Mouse (Mus musculus) erythroid progenitor cell, adult 5-6 weeks (primary cell): ENCODE results near the gene Hmgn2. TPM values are rescaled to one million over a fixed set of nuclear protein-coding genes. Genes with fewer than 3 reads are reported as not detected.

Experiments used
- ATAC-seq: replicated peaks from 2 replicates; pipeline ENCODE4 v1.8.0; 2016; ENCODE audit warnings: moderate number of reproducible peaks, mild to moderate bottlenecking, moderate TSS enrichment, inconsistent platforms; ENCODE audit not compliant: poor library complexity, low FRiP score, severe bottlenecking
- total RNA-seq, 2 experiments: library from RNA; stranded (forward) in 1 of 2; stranded (reverse) in 1 of 2; fragments of 150-400 nt in 1 of 2; fragments of 186-747, 209-891 nt in 1 of 2; gene quantifications; 2 replicates each; pipeline versions ENCODE4 v1.2.3 to v1.2.4; 2015 to 2017; ENCODE audit warnings: low replicate concordance in 2 of 2

Gene Hmgn2
- total RNA-seq, 2 experiments from 2014 or later: 532 to 1,086 TPM

DNA sequence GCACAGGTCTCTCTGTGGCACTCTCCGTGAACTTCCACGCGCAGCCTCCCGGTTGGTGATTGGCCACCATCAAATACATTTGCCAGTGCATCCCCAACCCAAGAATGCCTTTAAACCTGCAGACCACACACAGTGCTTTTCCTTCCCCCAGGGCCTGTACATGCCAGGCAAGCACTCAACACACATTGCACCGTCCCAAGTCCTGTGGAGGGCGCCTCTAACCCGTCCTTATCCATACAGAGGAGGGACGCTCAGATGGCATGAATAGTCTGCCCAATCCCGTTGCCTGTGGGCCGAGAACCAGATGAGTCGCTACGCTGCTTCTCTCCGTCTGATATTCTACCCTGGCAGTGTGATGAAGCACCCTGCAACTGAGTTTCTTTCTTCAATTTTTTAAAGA is 14.5 kb upstream of the Hmgn2 start:
- no peak for ATAC-seq

DNA sequence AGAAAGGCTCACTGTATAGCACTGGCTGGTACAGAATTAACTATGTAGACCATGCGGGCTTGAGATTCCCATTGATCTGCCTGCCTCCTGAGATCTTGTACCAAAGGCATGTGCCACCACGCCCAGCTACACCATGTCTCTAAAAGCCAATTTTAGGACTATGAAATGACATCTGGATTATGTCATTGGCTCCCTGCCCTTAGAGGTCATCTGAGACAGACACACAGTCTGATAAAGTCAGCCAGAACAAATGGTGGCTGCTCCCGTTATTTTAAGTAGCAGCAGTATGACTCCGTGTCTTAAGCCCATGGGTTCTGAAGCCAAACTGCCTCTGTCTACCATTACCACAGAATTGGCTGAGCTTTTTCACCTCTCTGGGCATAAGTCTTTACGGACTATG is 12.0 kb upstream of the Hmgn2 start:
- ATAC-seq: no peak

DNA sequence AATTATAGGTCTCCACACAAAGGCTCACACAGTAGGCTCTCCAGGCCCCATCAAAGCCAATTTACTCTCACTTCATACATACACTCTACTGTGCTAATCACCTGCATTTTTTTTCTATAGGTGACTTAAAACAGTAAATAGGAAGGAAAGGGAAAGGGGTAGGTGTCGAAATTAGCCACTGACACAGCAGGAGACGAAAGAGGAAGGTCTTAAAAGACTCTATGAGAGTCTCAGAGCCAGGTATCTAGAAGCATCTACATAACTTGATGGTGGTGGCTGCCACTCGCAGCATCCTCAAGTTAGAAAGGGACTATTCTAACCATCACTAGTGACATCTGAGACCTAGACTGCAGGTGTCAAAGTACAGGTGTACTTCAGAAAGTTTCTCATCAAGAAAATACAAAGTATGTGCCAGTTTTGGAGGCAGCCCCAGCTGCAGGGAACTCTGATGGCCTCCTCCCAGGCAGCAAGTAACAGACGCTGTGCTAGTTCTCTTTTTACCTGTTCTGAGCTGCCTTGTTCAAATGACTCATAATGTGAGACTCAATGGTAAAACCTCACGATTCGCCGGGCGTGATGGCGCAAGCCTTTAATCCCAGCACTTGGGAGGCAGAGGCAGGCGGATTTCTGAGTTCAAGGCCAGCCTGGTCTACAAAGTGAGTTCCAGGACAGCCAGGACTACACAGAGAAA is 9.7 kb upstream of the Hmgn2 start:
- no peak for ATAC-seq

DNA sequence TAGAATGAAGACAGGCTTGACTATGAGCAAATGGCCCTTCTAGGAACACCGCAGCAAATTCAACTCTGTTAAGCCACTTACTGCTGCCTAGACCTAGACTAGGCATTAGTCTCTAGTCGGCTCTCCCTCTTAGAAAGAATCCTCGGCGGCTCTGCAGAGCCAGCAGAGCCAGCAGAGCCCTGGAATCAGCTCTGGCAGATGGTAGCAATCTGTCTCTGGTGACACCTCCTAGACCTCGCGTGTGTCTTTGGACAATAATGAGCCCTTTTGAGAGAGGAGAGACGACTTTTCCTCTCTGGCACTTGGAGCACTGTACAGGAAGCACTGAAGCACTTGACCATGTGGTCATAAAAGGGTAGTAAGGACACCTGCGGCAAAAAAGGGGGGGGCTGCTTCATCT is 3.3 kb upstream of the Hmgn2 start:
- ATAC-seq: no peak

DNA sequence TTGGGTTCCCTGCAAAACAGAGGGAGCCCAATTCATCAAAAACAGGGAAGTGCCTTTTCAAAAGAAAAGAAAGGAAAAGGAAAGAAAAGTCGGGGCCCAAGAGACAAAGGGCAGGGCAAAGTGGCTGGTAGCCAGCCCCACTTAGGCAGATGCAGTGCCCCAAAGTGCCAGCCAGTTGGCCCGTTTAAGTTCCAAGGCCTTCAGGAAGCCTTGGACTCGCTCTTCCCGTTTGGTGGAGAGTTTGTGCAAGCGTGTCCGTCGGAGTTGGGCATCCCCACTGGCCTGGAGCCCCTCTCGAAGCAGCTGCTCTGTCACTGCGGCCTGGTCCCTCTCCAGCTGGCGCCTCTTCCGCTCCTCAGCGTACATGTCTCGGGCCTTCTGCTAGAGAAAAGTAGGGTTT is 2.4 kb upstream of the Hmgn2 start:
- ATAC-seq: no peak

DNA sequence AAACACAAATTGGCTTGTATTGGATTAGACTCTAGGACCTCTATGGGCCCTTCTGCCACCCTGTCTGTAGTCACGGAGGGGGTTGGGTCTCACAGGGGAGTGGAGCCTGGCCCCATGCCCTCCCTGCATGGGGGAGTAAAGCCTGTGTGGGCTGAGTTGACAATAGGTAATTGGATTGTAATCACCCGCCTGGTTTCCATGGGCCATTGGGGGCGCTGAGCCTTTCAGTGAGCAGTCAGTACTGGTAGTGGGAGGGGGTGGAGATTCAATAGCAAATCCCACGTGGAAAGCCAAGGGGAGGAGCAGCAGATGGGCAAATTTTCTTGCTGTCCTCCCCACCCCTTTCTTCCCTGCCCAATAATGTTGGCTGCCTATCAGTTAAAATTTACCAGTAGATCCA is 1.7 kb upstream of the Hmgn2 start:
- no peak for ATAC-seq

DNA sequence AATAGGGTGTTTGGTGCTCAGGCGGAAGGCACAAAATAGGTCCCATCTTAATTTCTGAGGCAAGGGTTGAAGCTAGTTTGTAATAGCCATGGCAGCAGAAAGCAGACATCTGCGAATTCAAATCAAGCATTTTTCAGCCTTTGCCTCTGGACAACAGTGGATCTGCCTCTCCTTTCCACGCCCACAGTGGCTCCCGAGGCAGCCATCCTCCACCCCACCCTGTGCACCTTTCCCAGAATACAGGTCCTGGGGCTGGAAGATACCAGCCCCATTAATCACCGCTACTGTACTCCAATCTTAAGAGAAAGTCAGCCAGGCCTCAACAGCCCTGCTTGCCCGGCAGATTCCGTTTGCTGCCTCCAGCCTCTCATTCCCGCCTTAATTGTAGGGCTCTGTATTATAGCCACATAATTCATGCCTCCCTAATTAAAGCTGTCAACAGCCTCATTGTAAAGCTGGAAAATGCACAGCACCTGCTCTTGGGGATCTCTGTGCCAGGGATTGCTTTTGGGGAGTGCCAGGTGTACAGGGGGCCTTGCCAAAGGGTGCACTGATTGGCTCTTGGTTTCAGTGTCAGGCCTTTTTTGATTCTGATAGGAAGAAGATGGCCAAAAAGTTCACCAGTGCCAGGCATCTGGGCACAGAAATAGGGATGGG is 792 bp upstream of the Hmgn2 start:
- ATAC-seq: no peak

DNA sequence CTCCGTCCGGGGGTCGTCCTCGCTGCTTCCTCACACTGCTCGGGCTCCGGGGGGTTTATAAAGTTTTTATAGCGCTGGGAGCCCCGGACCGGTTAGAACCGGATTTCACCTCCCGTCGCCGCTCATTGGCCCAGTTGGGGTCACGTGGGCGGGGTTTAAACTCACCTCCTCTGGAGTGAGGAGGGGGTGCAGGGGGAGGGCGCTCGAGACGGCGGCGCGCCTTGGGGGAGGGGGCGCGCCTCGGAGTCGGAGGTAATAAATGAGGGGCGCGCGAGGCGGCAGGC is 642 bp downstream of the Hmgn2 start:
- peak; percentile 58 for ATAC-seq

DNA sequence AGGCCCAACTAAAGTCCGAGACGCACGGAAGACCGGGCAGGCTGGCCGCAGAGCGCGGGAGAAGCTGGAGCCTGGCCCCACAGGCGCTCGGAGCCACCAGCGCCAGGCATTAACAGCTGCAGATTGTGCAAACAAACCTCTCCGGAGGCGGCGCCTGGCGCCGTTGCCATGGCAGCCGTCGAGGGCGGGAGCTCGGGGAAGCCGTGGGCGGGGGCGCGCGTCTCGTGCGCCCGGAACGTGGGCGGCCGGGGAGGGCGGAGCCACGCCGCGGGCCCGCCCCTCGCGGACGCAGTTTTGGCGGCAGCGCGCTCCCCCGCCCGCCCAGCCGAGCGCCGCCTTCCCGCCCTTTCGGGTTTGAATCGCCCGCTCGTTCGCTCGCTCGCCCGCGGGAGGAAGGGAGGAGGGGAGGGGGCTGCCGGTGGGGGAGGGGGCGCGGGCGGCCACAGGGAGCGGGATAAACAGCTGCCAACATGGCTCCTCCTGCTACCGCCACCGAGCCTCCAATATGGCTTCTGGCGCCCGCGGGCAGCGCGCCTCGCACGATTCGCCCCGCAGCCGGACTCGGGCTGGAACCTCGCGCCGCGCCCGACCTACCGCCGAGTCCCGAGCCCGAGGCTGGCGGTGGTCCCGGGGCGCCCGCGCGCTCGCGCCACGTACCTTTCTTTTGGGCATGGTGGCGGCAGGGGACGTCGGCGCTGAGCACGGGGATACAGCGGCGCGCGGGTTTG is 1.1 kb downstream of the Hmgn2 start:
- ATAC-seq: peak; percentile 87

DNA sequence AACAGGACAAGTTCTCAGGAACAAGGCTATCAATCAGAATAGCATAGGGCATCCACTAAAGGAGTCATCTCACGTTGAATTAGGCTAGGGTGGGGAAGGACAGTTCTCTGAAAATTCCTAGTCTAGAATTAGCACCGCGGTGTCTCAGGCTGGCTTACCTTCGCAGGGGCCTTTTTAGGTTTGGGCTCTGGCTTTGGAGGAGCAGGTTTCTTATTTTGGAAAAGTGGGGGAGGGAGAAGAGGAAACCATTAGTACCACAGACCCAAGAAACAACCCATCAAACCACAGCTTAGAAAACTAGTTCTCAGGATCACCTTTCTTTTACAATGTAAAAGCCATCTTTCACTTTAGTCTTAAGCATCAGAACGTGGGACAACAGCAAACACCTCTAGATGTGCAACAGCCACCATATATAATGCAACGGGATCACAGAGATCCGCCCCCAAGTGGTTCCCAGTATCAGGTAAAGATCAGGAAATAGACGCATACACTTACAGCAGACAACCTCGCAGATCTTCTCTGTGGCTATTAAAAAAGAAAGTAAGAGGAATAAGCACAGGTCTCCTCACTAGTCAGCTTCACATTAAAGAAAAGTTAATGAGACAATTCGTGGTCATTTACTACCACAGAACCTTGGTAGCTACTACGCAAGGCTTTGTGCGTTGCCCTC is 2.0 kb downstream of the Hmgn2 start:
- ATAC-seq: no peak

DNA sequence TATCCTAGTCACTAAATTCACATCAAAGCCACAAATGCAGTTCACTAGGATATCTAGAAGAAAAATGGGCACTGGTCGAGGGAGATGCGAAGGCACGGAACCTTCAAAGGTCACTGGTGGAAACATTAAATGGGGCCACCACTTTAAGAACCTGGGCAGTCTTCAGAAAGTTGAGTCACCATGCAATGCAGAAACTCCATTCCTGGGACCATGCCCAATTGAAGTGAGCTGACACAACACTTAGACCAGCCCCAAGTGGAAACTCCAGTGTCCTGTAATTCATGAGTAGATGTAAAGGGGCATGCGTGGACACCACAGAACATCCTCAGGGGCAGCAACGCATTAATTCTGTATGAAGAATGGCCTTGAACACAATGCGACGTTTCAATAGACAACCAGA is 5.9 kb downstream of the Hmgn2 start:
- ATAC-seq: no peak

DNA sequence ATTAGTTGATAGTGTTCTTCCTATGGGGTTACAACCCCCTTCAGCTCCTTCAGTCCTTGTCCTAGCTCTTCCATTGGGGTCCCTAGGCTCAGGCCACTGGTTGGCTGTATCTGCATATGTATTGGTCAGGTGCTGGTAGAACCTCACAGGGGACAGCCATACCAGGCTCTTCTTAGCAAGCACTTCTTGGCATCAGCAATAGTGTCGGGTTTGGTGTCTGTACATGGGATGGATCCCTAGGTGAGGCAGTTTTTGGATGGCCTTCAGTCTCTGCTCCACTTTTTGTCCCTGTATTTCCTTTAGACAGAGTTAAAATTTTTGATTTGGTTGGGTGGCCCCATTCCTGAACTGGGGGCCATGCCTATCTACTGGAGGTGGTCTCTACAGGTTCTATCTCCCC is 9.6 kb downstream of the Hmgn2 start:
- no peak for ATAC-seq

DNA sequence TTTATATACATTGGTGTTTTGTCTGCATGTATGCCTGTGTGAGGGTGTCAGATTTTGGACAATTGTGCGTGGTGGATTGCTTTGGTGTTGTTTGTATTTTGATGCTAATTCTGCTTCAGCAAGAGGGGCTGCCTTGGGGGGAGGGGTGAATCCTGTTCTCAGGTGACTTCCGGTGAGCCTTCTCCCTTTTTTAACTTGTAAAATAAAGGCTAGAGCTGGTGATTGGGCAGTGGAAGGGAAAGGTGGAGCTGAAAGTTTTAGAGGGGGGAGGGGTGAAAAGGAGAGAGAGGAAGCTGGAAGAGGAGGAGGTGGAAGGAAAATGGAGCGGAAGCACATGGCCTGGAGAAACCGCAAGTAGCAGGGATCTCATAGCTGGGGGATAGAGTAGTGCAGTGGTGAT is 12.1 kb downstream of the Hmgn2 start:
- ATAC-seq: no peak

DNA sequence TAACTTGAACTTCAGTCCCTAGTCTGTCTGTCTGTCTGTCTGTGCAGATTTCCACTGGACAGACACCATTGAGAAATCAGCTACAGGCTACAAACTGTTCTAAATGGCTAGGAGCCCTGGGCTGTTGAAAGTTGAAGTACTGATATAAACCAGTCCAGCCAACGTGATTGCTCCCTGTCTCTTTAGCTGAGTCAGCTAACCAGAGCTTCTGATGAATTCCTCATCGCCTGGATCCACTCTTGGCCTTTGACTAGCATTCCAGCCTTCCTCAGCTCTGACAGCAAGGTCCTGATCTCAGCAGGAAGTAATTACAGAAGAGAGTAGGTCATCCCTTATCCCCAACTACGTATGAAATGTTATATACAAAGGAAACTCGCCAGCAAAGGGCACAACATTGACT is 21.7 kb downstream of the Hmgn2 start:
- ATAC-seq: no peak

DNA sequence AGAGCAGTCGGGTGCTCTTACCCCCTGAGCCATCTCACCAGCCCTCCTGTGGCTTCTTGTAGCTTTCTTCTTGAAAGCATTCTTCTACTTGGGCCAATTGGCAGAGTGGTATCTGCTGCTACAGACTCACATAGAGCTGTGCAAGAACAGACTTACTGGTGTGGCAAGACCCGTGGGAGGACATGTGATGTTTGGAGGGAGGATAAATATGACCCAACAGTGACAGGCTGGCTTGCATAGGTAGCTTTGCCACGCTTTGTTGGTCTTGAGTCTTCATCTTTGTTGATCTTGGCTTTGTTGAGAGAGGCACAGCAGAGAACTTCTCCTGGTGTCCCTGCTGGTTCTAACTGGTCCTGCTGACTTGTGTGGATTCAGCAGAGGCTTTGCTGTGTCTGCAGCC is 24.7 kb downstream of the Hmgn2 start:
- ATAC-seq: no peak

DNA sequence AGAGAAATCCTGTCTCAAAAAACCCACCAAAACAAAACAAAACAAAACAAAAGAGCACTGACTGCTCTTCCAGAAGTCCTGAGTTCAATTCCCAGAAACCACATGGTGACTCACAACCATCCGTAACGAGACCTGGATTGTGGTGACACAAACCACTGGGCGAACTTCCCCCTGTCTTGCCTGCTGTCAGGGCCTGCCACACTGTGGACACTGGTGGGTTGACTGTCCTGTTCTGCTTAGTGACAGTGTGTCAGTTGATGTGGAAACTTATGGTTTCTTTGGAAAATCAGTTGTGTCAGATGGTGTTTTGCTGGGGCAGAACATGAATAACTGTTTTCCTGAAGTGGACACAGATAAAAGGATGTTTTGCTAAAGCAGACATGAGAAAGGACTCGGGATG is 25.8 kb downstream of the Hmgn2 start:
- no peak for ATAC-seq

DNA sequence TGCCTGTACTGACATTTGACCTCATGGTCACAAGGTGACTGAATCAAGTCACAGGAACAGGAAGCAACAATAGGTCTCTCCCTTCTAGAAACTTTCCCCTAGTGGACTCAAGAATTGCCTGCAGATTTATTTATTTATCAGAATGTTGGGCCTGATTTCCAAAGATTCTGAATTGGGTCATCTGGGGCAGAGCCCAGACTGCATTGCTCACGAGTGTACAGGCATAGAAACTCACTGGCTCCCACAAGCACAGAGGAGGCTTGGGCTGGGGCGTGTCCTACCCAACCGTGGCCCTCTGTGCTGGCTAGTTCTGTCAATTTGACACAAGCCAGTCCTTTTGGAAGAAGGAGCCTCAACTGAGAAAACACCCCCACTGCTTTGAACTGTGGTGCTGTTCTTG is 26.9 kb downstream of the Hmgn2 start:
- ATAC-seq: no peak

DNA sequence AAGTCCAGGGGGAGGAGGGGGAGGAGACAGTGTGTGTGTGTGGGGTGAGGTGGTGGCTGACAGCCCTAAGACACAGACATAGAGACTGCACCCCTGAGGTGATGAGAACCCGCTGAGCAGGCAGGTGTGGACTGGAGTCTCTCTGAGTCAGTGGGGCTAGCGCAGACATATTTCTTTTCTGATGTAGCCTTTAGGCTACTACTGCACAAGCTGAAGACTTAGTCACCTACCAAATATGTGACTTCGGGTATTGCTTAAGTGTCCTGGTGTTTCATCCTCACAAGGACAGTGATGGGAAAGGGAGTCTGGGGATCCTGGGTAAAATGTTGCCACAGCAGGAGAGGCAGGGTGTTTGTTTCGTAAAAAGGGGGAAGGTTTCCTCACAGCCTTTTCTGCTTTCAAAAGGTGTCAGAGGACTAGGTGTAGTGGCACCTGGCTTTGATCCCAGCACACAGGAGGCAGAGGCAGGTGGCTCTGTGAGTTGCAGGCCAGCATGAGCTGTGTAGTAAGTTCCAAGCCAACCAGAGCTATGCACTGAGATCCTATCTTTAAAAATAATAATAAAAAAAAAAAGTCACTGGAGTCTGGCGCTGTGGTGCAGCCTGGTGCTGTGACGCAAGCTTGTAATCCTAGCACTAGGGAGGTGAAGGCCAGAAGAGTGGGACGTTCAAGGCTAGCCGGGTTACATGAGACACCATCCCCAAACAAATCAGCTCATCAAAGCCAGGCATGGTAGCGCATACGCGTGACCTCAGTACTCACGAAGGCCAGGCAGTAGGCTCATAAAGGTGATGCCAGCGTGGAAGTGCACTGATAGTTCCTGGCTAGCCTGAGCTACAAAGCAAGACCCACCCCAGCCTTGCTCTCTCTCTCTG is 27.8 kb downstream of the Hmgn2 start:
- ATAC-seq: no peak

DNA sequence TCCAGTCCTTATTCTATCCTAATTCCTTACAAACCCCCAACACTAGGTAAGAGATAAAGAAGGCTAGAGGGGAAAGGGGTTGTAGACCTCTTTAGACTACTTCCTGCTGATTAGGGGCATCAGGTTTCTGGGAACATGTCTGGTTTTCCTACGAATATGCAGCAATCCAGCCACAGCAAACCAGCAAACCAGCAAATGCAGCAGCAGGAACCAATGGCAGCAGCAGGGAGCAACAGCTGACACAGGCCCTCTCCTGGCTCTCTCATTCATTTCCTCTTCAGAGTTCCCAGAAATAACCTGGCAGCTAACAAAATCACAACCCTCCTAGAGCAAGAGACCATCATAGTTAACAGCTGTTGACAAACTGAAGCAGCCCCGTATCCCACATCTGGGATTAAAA is 30.4 kb downstream of the Hmgn2 start:
- ATAC-seq: no peak

DNA sequence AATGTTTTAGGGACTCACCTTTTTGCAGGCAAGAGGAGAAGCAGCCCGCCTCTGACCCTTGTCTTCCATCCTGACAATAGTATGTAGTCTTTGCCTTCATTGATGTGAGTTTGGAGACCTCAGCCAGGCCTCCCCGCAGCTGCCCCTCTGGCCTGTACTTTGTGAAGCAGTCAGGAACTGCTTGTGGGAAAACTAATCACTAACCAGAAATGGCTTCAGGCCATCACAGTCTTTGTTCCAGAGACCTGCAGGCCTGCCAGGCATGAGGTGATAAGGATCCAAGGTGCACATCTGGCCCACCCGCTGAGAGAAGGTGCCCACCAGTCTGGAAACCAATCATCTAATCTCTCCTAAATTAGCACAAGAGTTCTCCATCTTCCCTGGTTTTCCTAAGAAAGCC is 36.7 kb downstream of the Hmgn2 start:
- no peak; the same call in 1 of the 2 replicates for ATAC-seq
